Mouse (Mus musculus) hindbrain, postnatal 0 days (tissue): ENCODE measurements around the gene P2rx1. TPM values are rescaled to one million over a fixed set of nuclear protein-coding genes. Genes with fewer than 3 reads are reported as not detected.
A peak's percentile ranks its signal among the peaks of the same experiment; 100 is the strongest.

ENCODE experiments used
- ATAC-seq: fragments of 200-750 bp; cut with Nextera tagmentation; 2 replicates; pipeline ENCODE4 v1.8.0; 2017; ENCODE audit warnings: mild to moderate bottlenecking, moderate TSS enrichment, moderate library complexity
- DNase-seq: peaks from one replicate; pipeline ENCODE4 v3.0.0-alpha.2; 2015; ENCODE audit warnings: low spot score
- H3K27ac ChIP-seq: fragments of 300-500 bp; sonication (generic); 2 replicates; pipeline ENCODE4 v1.5.1; 2014; ENCODE audit warnings: mild to moderate bottlenecking
- H3K27me3 ChIP-seq: fragments of 300-500 bp; sonication (generic); 2 replicates; pipeline ENCODE4 v1.6.1; 2014; ENCODE audit warnings: low read length, mixed read lengths; ENCODE audit not compliant: insufficient read depth
- H3K36me3 ChIP-seq: fragments of 300-500 bp; sonication (generic); 2 replicates; pipeline ENCODE4 v1.6.1; 2014; ENCODE audit warnings: low read length, mixed read lengths; ENCODE audit not compliant: insufficient read depth
- H3K4me1 ChIP-seq: fragments of 300-500 bp; sonication (generic); 2 replicates; pipeline ENCODE4 v1.6.1; 2014; ENCODE audit warnings: antibody characterized with exemption, low read length, mixed read lengths; ENCODE audit not compliant: insufficient read depth
- H3K4me2 ChIP-seq: fragments of 300-500 bp; sonication (generic); 2 replicates; pipeline ENCODE4 v1.6.1; 2014; ENCODE audit warnings: low read depth, mild to moderate bottlenecking, low read length, moderate library complexity, mixed read lengths
- H3K4me3 ChIP-seq: fragments of 300-500 bp; sonication (generic); 2 replicates; pipeline ENCODE4 v1.5.1; 2014; ENCODE audit warnings: low read length
- H3K9ac ChIP-seq: fragments of 300-500 bp; sonication (generic); replicated peaks from 2 replicates; pipeline ENCODE4 v1.6.1; 2014; ENCODE audit warnings: mild to moderate bottlenecking, low read length, moderate library complexity, mixed read lengths
- H3K9me3 ChIP-seq: fragments of 300-500 bp; sonication (generic); 2 replicates; pipeline ENCODE4 v1.6.1; 2016; ENCODE audit warnings: low read length, mixed read lengths
- CTCF ChIP-seq: IDR thresholded peaks from 2 replicates; pipeline ENCODE4 v1.5.1; 2016; ENCODE audit warnings: antibody characterized with exemption, control low read depth, low read depth
- WGBS: fragments of 180-500 bp; shearing (Covaris S2); extraction: QIAGEN DNeasy Blood & Tissue Kit; methylation state at CpG from one replicate; pipeline ENCODE4 v1.1.7; 2014; 5-methylcytosine and 5-hydroxymethylcytosine counted together
- polyA plus RNA-seq: library from polyadenylated mRNA; unstranded; fragments of >200 nt; fragmentation: Nextera tagmentation; extraction: Ambion mirVana; gene quantifications from 2 replicates; pipeline ENCODE4 v1.2.1, GENCODE M21; 2015
- total RNA-seq: library from RNA; depleted of rRNA; stranded (reverse); fragments of >200 nt; gene quantifications from 2 replicates; pipeline ENCODE4 v1.2.3, GENCODE M21; 2014

Gene P2rx1
- total and polyA plus RNA-seq, 2 experiments from 2014 or later, result 0.60 to 1.3 TPM

- Histone ChIP-seq H3K4me3 (no peak overlapping the region), H3K27me3 (no peaks in the 10 kb centered on the region), H3K4me1 (no peaks in the 10 kb centered on the region), H3K4me2 (no peak overlapping the region), H3K9ac (no peak overlapping the region), H3K36me3 (no peaks in the 10 kb centered on the region), H3K9me3 (no peaks in the 10 kb centered on the region), H3K27ac (no peak overlapping the region)
- TF ChIP-seq CTCF, result peak; percentile 92
- DNase-seq (peak; percentile 81), ATAC-seq (peak; percentile 62)
- 13% methylated on average over 6 of the region's 6 CpGs for WGBS
Observed at GRCm38 (mm10) chr11:73001029-73001428, 2.1 kb downstream of the P2rx1 start.

- ATAC-seq (peak; percentile 70; the same call in 1 of the 2 replicates), DNase-seq (peak; percentile 83)
- Histone ChIP-seq H3K9ac (no peak overlapping the region), H3K4me2 (no peak overlapping the region), H3K4me1 (no peaks in the 10 kb centered on the region), H3K27me3 (no peaks in the 10 kb centered on the region), H3K36me3 (no peaks in the 10 kb centered on the region), H3K9me3 (no peaks in the 10 kb centered on the region), H3K4me3 (no peak overlapping the region), H3K27ac (no peak overlapping the region)
- 2% methylated on average over 2 of the region's 2 CpGs for WGBS
- TF ChIP-seq CTCF, result peak; percentile 84
Observed at GRCm38 (mm10) chr11:73006377-73006776, 7.5 kb downstream of the P2rx1 start.

- DNase-seq (no peak), ATAC-seq (no peak)
- WGBS, result 48% methylated on average over 3 of the region's 3 CpGs
- Histone ChIP-seq H3K4me3 (no peak overlapping the region), H3K27me3 (no peaks in the 10 kb centered on the region), H3K4me2 (no peak overlapping the region), H3K9ac (no peak overlapping the region), H3K9me3 (no peaks in the 10 kb centered on the region), H3K27ac (no peak overlapping the region), H3K4me1 (no peaks in the 10 kb centered on the region), H3K36me3 (no peaks in the 10 kb centered on the region)
- TF ChIP-seq CTCF, result no peak
Observed at GRCm38 (mm10) chr11:73007113-73007512, 8.2 kb downstream of the P2rx1 start.

GRCm38 (mm10) chr11:73007698-73008481 is 9.0 kb downstream of the P2rx1 start:
- H3K27ac ChIP-seq, result no peak overlapping the region
- ATAC-seq, result no peak
- no peak overlapping the region for H3K4me3 ChIP-seq
- no peaks in the 10 kb centered on the region for H3K4me1 ChIP-seq
- H3K9me3 ChIP-seq, result no peaks in the 10 kb centered on the region
- H3K9ac ChIP-seq, result no peak overlapping the region
- TF ChIP-seq CTCF, result peak; percentile 82
- DNase-seq, result peak; percentile 68
- WGBS, result 68% methylated on average over 11 of the region's 11 CpGs
- no peak overlapping the region for H3K4me2 ChIP-seq
- H3K36me3 ChIP-seq, result no peaks in the 10 kb centered on the region
- H3K27me3 ChIP-seq, result no peaks in the 10 kb centered on the region

- no peaks in the 10 kb centered on the region for H3K27me3 ChIP-seq
- no peak for ATAC-seq
- no peaks in the 10 kb centered on the region for H3K36me3 ChIP-seq
- no peak overlapping the region for H3K9ac ChIP-seq
- no peak overlapping the region for H3K4me3 ChIP-seq
- TF ChIP-seq CTCF, result no peak
- 61% methylated on average over 2 of the region's 2 CpGs for WGBS
- no peaks in the 10 kb centered on the region for H3K4me1 ChIP-seq
- no peaks in the 10 kb centered on the region for H3K9me3 ChIP-seq
- H3K27ac ChIP-seq, result no peak overlapping the region
- DNase-seq, result no peak
- H3K4me2 ChIP-seq, result no peak overlapping the region
Observed at GRCm38 (mm10) chr11:73008826-73009225, 9.9 kb downstream of the P2rx1 start.

GRCm38 (mm10) chr11:73009531-73010274 is 10.8 kb downstream of the P2rx1 start:
- H3K4me2 ChIP-seq, result no peak overlapping the region
- no peak overlapping the region for H3K9ac ChIP-seq
- whole genome bisulfite sequencing, result 40% methylated on average over 13 of the region's 13 CpGs
- H3K27ac ChIP-seq, result no peak overlapping the region
- no peaks in the 10 kb centered on the region for H3K27me3 ChIP-seq
- no peak overlapping the region for H3K4me3 ChIP-seq
- no peak for DNase-seq
- no peaks in the 10 kb centered on the region for H3K9me3 ChIP-seq
- no peak for ATAC-seq
- peaks cover under 1% of the 10 kb centered on the region; the same call in 1 of the 2 replicates for H3K4me1 ChIP-seq
- no peaks in the 10 kb centered on the region for H3K36me3 ChIP-seq
- TF ChIP-seq CTCF, result no peak
